Mouse (Mus musculus) liver, postnatal 0 days (tissue): Measurements from ENCODE around the gene Gm364.

ENCODE experiments used
- CTCF ChIP-seq: sonication (generic); IDR thresholded peaks from 2 replicates; pipeline ENCODE4 v1.5.1; 2016; ENCODE audit warnings: antibody characterized with exemption, low read depth
- EP300 ChIP-seq: IDR thresholded peaks from 2 replicates; pipeline ENCODE4 v1.6.1; 2016; ENCODE audit warnings: antibody characterized with exemption, low read depth, mild to moderate bottlenecking

- peak; percentile 52 for TF ChIP-seq CTCF
- no peak for TF ChIP-seq EP300
Observed at GRCm38 (mm10) chrX:57431610-57432009, 22.7 kb downstream of the Gm364 start.
